Mouse (Mus musculus) C2C12 (cell line): ENCODE data around the gene Cmtm3.

Source experiments
- CEBPB ChIP-seq: IDR thresholded peaks from one replicate; pipeline ENCODE4 v1.6.1; 2011; ENCODE audit warnings: low read depth, mild to moderate bottlenecking, control low read depth, moderate library complexity
- CTCF ChIP-seq: IDR thresholded peaks from one replicate; pipeline ENCODE4 v1.5.1; 2011; ENCODE audit not compliant: control insufficient read depth, insufficient read depth, insufficient read length
- MYOD1 ChIP-seq: IDR thresholded peaks from one replicate; pipeline ENCODE4 v1.6.1; 2011; ENCODE audit warnings: low read depth; ENCODE audit not compliant: control insufficient read depth, insufficient read length
- MYOG ChIP-seq: IDR thresholded peaks from one replicate; pipeline ENCODE4 v1.6.1; 2011; ENCODE audit not compliant: control insufficient read depth, insufficient read length; ENCODE audit errors: extremely low read depth
- USF1 ChIP-seq: IDR thresholded peaks from one replicate; pipeline ENCODE4 v1.6.1; 2011; ENCODE audit warnings: low read depth, mild to moderate bottlenecking, control low read depth, moderate library complexity

DNA sequence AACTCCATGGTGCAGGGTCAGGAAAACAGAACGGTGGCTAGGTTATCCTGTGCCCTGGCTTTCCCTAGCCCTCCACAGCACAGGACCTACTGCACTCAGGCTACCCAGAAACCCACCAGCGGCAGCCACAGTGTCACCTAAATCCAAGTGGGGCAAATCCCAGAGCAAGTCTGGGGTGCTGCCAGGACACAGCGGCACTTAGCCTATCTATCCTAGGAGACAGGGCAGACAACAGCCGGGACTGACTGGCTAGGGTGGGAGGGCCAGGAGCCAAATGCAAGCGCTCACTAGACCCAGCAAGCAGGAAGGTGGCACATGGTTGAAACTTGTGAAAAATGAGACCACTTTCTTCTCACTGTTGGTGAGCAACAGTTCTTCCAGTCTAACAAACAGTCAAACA, 9.8 kb downstream of the Cmtm3 start:
- TF ChIP-seq USF1 (no peak), MYOG (no peak), CTCF (no peak), CEBPB (no peak), MYOD1 (no peak)
